Mouse (Mus musculus): ENCODE measurements at regions not wholly inside any gene's neighbourhood (a gene's known extent, or its start where the extent isn't known, plus 50 kb on each side); places are given as distances from the start of the nearest gene placed in this dataset.

- no peak for TF ChIP-seq CTCF (IDR thresholded peaks at IDR 0.05; ENCODE audit: borderline replicate concordance, extremely low read depth, insufficient read depth, insufficient read length)
- no peak for TF ChIP-seq POLR2A (IDR thresholded peaks at IDR 0.05; ENCODE audit: borderline replicate concordance, extremely low read depth, insufficient read depth, insufficient read length, poor library complexity, severe bottlenecking)
Measured at GRCm38 (mm10) chr12:61925266-61925861, 402.4 kb downstream of the Lrfn5 start.
